ENCODE assay signal across 10 mouse cellular contexts in the genomic region with DNA sequence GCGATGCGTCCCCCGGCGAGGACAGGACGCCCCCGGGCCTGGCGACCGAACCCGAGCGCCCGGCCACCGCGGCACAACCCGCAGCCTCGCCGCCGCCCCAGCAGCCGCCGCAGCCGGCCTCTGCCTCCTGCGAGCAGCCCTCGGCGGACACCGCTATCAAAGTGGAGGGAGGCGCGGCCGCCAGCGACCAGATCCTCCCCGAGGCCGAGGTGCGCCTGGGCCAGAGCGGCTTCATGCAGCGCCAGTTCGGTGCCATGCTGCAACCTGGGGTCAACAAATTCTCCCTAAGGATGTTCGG. TPM values are rescaled to one million over a fixed set of nuclear protein-coding genes. Genes with fewer than 3 reads are reported as not detected.
A peak's percentile ranks its signal among the peaks of the same experiment; 100 is the strongest.
DNase-seq lines count a peak whose midpoint lies in the region; ATAC-seq and TF ChIP-seq lines count a peak whose summit lies in the region.
"Had no signal": no experiment of that assay in that cellular context is flagged by ENCODE, and none has a peak within 500 bp of the region (broad histone marks: within the 10 kb centered on the region; RNA-seq: fewer than 3 reads in every experiment).

No protein-coding gene starts in this region.

- peak overlapping the region; percentile 67 for H3K4me3 ChIP-seq in lung, embryonic 14.5 days (ENCODE audit: low read depth, low read length)
- peak overlapping the region; percentile 72 for H3K4me3 ChIP-seq in limb, embryonic 14.5 days (replicated peaks; ENCODE audit: low read length)
- peak overlapping the region; percentile 71 for H3K4me3 ChIP-seq in stomach, embryonic 15.5 days (replicated peaks)

- ATAC-seq in lung, embryonic 14.5 days (ENCODE audit: insufficient read depth) = no peak
- ATAC-seq in limb, embryonic 14.5 days (ENCODE audit: low FRiP score, low read depth) = no peak
- ATAC-seq in stomach, embryonic 15.5 days (ENCODE audit: insufficient read depth, low FRiP score, low read depth) = no peak
- no peak for ATAC-seq in CD4-positive, CD25-positive, alpha-beta regulatory T cell, adult 4 months

- peak overlapping the region; percentile 61 for H3K9ac ChIP-seq in lung, embryonic 14.5 days
- H3K9ac ChIP-seq in limb, embryonic 14.5 days (ENCODE audit: low read depth, low read length, severe bottlenecking) = peak overlapping the region; percentile 41
- no peak overlapping the region for H3K9ac ChIP-seq in stomach, embryonic 15.5 days

- no peaks in the 10 kb centered on the region for H3K36me3 ChIP-seq in lung, embryonic 14.5 days (ENCODE audit: insufficient read depth)
- H3K36me3 ChIP-seq in limb, embryonic 14.5 days (ENCODE audit: control insufficient read depth, insufficient read depth, low read length) = no peaks in the 10 kb centered on the region
- H3K36me3 ChIP-seq in stomach, embryonic 15.5 days = no peaks in the 10 kb centered on the region

- H3K9me3 ChIP-seq in lung, embryonic 14.5 days (ENCODE audit: low read depth, low read length) = no peaks in the 10 kb centered on the region
- H3K9me3 ChIP-seq in limb, embryonic 14.5 days (ENCODE audit: control insufficient read depth, low read length) = no peaks in the 10 kb centered on the region
- no peaks in the 10 kb centered on the region for H3K9me3 ChIP-seq in stomach, embryonic 15.5 days

- no peaks in the 10 kb centered on the region; the same call in 1 of the 2 replicates for H3K4me1 ChIP-seq in lung, embryonic 14.5 days (ENCODE audit: insufficient read depth)
- H3K4me1 ChIP-seq in limb, embryonic 14.5 days (ENCODE audit: control insufficient read depth, insufficient read depth, low read length) = peaks cover 6% of the 10 kb centered on the region; the same call in 1 of the 2 replicates
- peaks cover 16% of the 10 kb centered on the region for H3K4me1 ChIP-seq in stomach, embryonic 15.5 days

- 1% methylated on average over 35 of the region's 35 CpGs for WGBS in lung, embryonic 14.5 days
- WGBS in limb, embryonic 14.5 days = 1% methylated on average over 20 of the region's 35 CpGs
- 3% methylated on average over 34 of the region's 35 CpGs for WGBS in stomach, embryonic 15.5 days

- TF ChIP-seq CTCF in lung, embryonic 14.5 days (IDR thresholded peaks at IDR 0.05; ENCODE audit: low read depth) = no peak

- peaks cover 57% of the 10 kb centered on the region for H3K27me3 ChIP-seq in lung, embryonic 14.5 days (ENCODE audit: insufficient read depth, low read length)
- peaks cover 27% of the 10 kb centered on the region for H3K27me3 ChIP-seq in limb, embryonic 14.5 days (ENCODE audit: control insufficient read depth, insufficient read depth, low read length)
- peaks cover 65% of the 10 kb centered on the region for H3K27me3 ChIP-seq in stomach, embryonic 15.5 days (replicated peaks)

- peak overlapping the region; percentile 98 for H3K4me2 ChIP-seq in lung, embryonic 14.5 days
- H3K4me2 ChIP-seq in limb, embryonic 14.5 days (replicated peaks; ENCODE audit: low read depth, low read length, severe bottlenecking) = peak overlapping the region; percentile 99
- H3K4me2 ChIP-seq in stomach, embryonic 15.5 days = peak overlapping the region; percentile 100

- no peak for TF ChIP-seq POLR2A in limb, embryonic 14.5 days (IDR thresholded peaks at IDR 0.05; ENCODE audit: borderline replicate concordance, extremely low read depth, insufficient read depth, insufficient read length)

- DNase-seq in adrenal gland, postnatal 14 days = peak; percentile 23
- no peak for DNase-seq in adrenal gland, adult 2 months
- DNase-seq in lung, embryonic 14.5 days = no peak
- DNase-seq in lung, postnatal 36 days = no peak
- no peak for DNase-seq in limb, embryonic 14.5 days (ENCODE audit: low spot score)
- no peak for DNase-seq in thymus, postnatal 25 days
- DNase-seq: kidney, adult 18-20 months; right cerebral cortex, adult 18-20 months had no signal

- H3K27ac ChIP-seq in lung, embryonic 14.5 days (ENCODE audit: low read depth) = no peak overlapping the region
- H3K27ac ChIP-seq in limb, embryonic 14.5 days (replicated peaks; ENCODE audit: low read depth, low read length) = no peak overlapping the region
- H3K27ac ChIP-seq in stomach, embryonic 15.5 days = no peak overlapping the region

RNA-seq across cellular contexts. Expression of a gene that starts 0.7 kb away (rescaled TPM):
- total RNA-seq in adrenal gland, postnatal 14 days (2021) = 0.56 and 0.68 TPM in 2 replicates
- 1 to 10 TPM in 1 of 2 experiments, under 1 TPM in 1; 0.63 to 1.5 TPM for total RNA-seq in adrenal gland, adult 2 months (2021)
- 1.6 and 2.2 TPM in 2 replicates for polyA plus RNA-seq in adrenal gland, adult 2 months (2012; rRNA removed)
- 0.30 and 0.49 TPM in 2 replicates for polyA plus RNA-seq in lung, embryonic 14.5 days (2014; fragmentation: Nextera tagmentation; extraction: Ambion mirVana)
- polyA plus RNA-seq in limb, embryonic 14.5 days (2012; rRNA removed) = 1.2 and 1.6 TPM in 2 replicates
- 0.25 and 0.43 TPM in 2 replicates for polyA plus RNA-seq in limb, embryonic 14.5 days (2014; fragmentation: Nextera tagmentation; extraction: Ambion mirVana)
- polyA plus RNA-seq in stomach, embryonic 15.5 days (2015; fragmentation: Nextera tagmentation; extraction: Ambion mirVana) = 0.13 and 0.34 TPM in 2 replicates
- not detected for polyA plus RNA-seq in CD4-positive, CD25-positive, alpha-beta regulatory T cell, adult 4 months (2017; shearing (Covaris generic))
